Mouse (Mus musculus) embryonic facial prominence, embryonic 15.5 days (tissue): Measurements from ENCODE around the gene Mpnd. TPM values are rescaled to one million over a fixed set of nuclear protein-coding genes. Genes with fewer than 3 reads are reported as not detected.

Source experiments
- ATAC-seq: fragments of 200-750 bp; cut with Nextera tagmentation; 2 replicates; pipeline ENCODE4 v1.8.0; 2017; ENCODE audit warnings: low read depth, moderate TSS enrichment; ENCODE audit not compliant: insufficient number of reproducible peaks, low FRiP score, low TSS enrichment
- H3K27ac ChIP-seq: fragments of 300-500 bp; sonication (generic); replicated peaks from 2 replicates; pipeline ENCODE4 v1.5.1; 2015; ENCODE audit warnings: mild to moderate bottlenecking, inconsistent platforms
- H3K27me3 ChIP-seq: fragments of 300-500 bp; sonication (generic); 2 replicates; pipeline ENCODE4 v1.6.1; 2015; ENCODE audit warnings: inconsistent platforms
- H3K36me3 ChIP-seq: fragments of 300-500 bp; sonication (generic); 2 replicates; pipeline ENCODE4 v1.6.1; 2015; ENCODE audit warnings: mild to moderate bottlenecking, inconsistent platforms
- H3K4me1 ChIP-seq: fragments of 300-500 bp; sonication (generic); 2 replicates; pipeline ENCODE4 v1.6.1; 2015; ENCODE audit warnings: inconsistent platforms
- H3K4me2 ChIP-seq: fragments of 300-500 bp; sonication (generic); replicated peaks from 2 replicates; pipeline ENCODE4 v1.6.1; 2015; ENCODE audit warnings: mild to moderate bottlenecking, inconsistent platforms
- H3K4me3 ChIP-seq: fragments of 300-500 bp; sonication (generic); replicated peaks from 2 replicates; pipeline ENCODE4 v1.5.1; 2015; ENCODE audit warnings: mild to moderate bottlenecking, inconsistent platforms
- H3K9ac ChIP-seq: fragments of 300-500 bp; sonication (generic); 2 replicates; pipeline ENCODE4 v1.6.1; 2015; ENCODE audit warnings: inconsistent platforms
- H3K9me3 ChIP-seq: fragments of 300-500 bp; sonication (generic); replicated peaks from 2 replicates; pipeline ENCODE4 v1.6.1; 2016; ENCODE audit warnings: inconsistent platforms
- WGBS: fragments of 180-500 bp; shearing (Covaris S2); methylation state at CpG from one replicate; pipeline ENCODE4 v1.1.7; 2015; 5-methylcytosine and 5-hydroxymethylcytosine counted together
- polyA plus RNA-seq: library from polyadenylated mRNA; unstranded; fragments of >200 nt; fragmentation: Nextera tagmentation; extraction: Ambion mirVana; gene quantifications from 2 replicates; pipeline ENCODE4 v1.2.1, GENCODE M21; 2015

Gene Mpnd
- polyA plus RNA-seq, 1 experiment from 2014 or later, result 97.2 TPM

DNA sequence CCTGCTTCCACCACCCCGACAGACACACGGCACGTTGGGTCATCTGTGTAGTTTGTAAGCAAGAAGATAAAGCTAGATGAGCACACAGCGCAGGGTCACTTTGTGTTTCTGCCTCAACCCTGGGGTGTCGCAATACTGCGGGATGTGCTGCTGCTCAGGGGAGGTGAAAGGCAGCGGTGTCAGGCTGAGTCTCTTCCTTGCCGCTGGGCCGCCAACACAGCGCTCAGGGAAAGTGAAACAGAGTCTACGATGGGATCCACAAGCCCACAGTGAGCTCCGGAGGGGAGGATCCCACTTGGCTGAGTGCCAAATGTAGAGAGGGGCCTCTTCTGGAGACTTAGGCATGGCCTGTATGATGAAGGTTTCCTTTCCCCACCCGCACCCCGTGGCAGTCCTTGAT lies 42.3 kb upstream of the Mpnd start:
- no peak overlapping the region for H3K4me2 ChIP-seq
- ATAC-seq, result no peak
- H3K27me3 ChIP-seq, result no peaks in the 10 kb centered on the region
- peaks cover 59% of the 10 kb centered on the region for H3K36me3 ChIP-seq
- H3K4me3 ChIP-seq, result no peak overlapping the region
- H3K27ac ChIP-seq, result no peak overlapping the region
- H3K9ac ChIP-seq, result no peak overlapping the region
- H3K4me1 ChIP-seq, result peaks cover 21% of the 10 kb centered on the region
- H3K9me3 ChIP-seq, result no peaks in the 10 kb centered on the region
- WGBS, result 57% methylated on average over 14 of the region's 14 CpGs

DNA sequence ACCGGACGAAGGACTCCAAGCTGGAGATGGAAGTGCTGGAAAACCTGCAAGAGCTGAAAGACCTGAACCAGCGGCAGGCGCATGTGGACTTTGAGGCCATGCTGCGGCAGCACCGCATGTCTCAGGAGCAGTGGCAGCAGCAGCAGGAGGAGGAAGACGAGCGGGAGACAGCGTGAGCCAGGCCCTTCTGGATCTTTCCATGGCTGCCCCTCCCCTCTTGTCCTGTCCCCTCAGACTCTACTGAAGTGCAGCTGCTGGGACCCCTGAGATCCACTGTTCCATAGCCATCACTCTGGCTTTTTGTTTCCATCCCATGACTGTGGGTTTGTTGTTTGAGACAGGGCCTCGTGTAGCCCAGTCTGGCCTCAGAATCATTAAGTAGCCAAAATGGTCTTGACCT lies 41.0 kb upstream of the Mpnd start:
- Histone ChIP-seq H3K9ac (no peak overlapping the region), H3K4me2 (no peak overlapping the region), H3K9me3 (no peaks in the 10 kb centered on the region), H3K27ac (no peak overlapping the region), H3K4me1 (peaks cover 16% of the 10 kb centered on the region), H3K27me3 (no peaks in the 10 kb centered on the region), H3K36me3 (peaks cover 62% of the 10 kb centered on the region), H3K4me3 (no peak overlapping the region)
- ATAC-seq, result no peak
- 89% methylated on average over 10 of the region's 10 CpGs for WGBS

DNA sequence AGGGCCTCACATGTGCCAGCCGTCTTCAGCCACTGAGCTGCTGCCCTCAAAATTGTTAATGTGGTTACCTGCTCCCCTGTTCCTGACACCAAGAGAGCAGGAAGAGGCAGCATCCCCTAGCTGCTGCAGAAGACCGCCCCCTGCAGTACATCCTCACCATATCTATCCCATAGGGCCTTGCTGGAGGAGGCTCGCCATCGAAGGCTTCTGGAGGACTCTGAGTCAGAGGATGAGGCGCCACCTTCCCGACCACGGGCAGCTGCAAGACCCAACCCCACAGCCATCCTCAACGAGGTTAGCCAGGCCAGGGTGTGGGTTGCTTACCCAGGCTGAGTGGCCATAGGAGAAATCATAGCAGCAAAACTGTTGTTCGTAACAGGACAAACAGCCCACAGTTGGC lies 40.5 kb upstream of the Mpnd start:
- no peak for ATAC-seq
- H3K27ac ChIP-seq, result no peak overlapping the region
- 83% methylated on average over 9 of the region's 9 CpGs for WGBS
- no peaks in the 10 kb centered on the region for H3K9me3 ChIP-seq
- no peak overlapping the region for H3K4me3 ChIP-seq
- no peak overlapping the region for H3K4me2 ChIP-seq
- H3K9ac ChIP-seq, result no peak overlapping the region
- peaks cover 62% of the 10 kb centered on the region for H3K36me3 ChIP-seq
- H3K27me3 ChIP-seq, result peaks cover 2% of the 10 kb centered on the region; the same call in 1 of the 2 replicates
- peaks cover 16% of the 10 kb centered on the region for H3K4me1 ChIP-seq

DNA sequence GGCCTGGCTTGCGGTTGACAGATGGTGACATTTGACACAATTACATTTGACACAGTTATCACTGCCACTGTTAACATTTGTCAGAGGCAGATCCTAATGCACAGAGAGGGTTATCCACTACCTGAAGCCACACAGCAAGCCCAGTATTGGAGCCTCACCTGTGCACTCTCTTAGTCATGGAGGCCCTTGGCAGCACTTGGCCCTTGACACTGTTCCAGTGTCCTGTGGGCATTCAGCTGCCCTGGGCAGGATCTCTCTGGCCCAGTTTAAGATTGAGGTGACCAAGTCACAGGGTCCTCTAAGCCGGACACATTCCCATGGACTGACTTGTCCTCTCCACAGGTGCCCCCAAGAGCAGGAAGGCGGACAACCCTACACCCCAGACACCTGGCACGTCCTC lies 38.3 kb upstream of the Mpnd start:
- Histone ChIP-seq H3K9me3 (no peaks in the 10 kb centered on the region), H3K27ac (no peak overlapping the region), H3K9ac (no peak overlapping the region), H3K4me1 (peaks cover 24% of the 10 kb centered on the region), H3K36me3 (peaks cover 51% of the 10 kb centered on the region), H3K4me2 (no peak overlapping the region), H3K4me3 (no peak overlapping the region), H3K27me3 (peaks cover 5% of the 10 kb centered on the region; the same call in 1 of the 2 replicates)
- WGBS, result 96% methylated on average over 4 of the region's 4 CpGs
- ATAC-seq, result no peak

DNA sequence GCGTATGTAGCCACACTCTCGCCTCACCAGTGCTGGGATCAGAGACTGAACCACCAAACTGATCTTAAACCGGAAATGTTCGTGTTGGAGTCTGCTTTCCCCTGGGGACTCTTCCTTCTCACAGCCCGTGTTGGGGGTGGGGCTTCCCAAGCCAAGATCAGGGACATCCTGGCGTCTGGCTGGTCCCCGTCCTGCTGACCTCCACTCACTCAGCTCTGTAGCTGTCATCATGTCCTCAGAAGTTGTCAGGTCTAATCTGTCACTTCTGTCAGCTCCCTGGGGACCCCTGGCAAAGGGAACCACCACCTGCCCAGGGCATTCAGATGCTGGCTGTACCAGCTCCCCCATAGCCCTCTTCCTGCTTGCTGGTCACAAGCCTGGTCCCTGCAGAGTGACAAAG lies 37.3 kb upstream of the Mpnd start:
- H3K4me3 ChIP-seq, result no peak overlapping the region
- no peak overlapping the region for H3K4me2 ChIP-seq
- no peaks in the 10 kb centered on the region for H3K9me3 ChIP-seq
- H3K27me3 ChIP-seq, result peaks cover 5% of the 10 kb centered on the region; the same call in 1 of the 2 replicates
- H3K4me1 ChIP-seq, result peaks cover 19% of the 10 kb centered on the region
- 44% methylated on average over 7 of the region's 7 CpGs for WGBS
- H3K27ac ChIP-seq, result no peak overlapping the region
- H3K36me3 ChIP-seq, result peaks cover 49% of the 10 kb centered on the region
- ATAC-seq, result no peak
- H3K9ac ChIP-seq, result no peak overlapping the region

DNA sequence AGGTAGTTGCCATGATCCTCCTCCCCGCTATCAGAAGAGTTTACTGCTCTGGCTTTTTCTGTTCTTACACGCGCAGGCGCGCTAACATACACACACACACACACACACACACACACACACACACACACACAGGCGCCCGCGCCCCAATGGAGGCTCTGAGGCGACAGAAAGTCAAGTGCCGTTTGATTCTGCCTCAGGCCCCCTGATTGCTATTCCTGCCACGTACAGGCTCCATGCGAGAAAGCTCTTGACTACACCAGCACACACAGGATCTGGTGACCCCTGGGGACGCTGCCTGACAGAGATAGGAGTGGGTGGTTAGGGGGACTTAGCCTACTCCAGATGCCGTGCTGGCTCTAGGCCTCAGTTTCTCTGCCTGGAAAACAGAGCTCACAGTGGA lies 36.0 kb upstream of the Mpnd start:
- H3K9ac ChIP-seq, result no peak overlapping the region
- H3K4me2 ChIP-seq, result peak overlapping the region; percentile 95
- H3K36me3 ChIP-seq, result peaks cover 37% of the 10 kb centered on the region
- no peaks in the 10 kb centered on the region for H3K9me3 ChIP-seq
- WGBS, result 43% methylated on average over 14 of the region's 14 CpGs
- H3K4me1 ChIP-seq, result peaks cover 16% of the 10 kb centered on the region
- peaks cover 5% of the 10 kb centered on the region; the same call in 1 of the 2 replicates for H3K27me3 ChIP-seq
- no peak for ATAC-seq
- no peak overlapping the region for H3K27ac ChIP-seq
- H3K4me3 ChIP-seq, result peak overlapping the region; percentile 54; the same call in 1 of the 2 replicates

DNA sequence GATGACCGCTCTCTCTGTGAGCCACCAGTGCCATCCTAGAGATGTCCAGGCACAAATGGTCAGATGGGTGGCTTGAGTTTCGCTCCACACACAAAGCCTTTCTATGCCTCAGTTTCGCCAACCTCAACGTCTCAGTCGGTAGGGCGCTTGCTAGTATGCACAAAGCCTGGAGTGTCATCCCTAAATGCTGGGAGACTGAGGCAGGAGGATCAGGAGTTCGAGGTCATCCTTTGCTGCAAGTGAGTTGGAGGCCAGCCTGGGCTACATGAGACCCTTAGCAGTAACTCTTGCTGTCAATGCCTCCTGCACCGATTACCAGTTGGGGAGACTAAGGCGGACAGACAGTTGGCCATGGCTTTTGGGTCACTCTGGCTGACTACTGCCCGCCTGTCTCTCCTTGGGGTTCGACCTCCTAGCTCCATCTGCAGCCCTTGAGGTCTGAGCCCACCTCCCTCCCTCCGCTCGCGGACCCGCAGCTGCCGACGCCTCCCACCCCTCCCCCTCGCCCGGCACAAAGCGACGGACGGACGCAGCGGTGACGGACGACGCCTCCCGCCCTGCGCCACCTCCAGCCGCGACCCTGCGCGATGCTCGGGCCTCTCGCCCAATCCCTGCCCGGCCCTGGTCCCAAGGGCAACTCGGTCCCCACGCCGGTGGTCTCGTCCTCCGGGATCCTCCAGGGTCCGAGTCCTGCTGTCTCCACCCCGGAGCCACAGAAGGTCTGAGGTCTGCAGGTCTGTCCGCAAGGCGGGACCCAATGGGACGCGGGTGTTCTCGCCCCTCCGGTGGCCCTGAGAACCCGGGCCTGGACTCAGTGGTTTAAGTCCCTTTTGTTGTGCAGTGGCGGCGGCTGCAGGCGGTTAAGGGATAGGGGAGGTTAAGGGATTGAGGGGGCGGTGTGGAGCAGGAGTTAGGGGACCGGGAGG lies 35.3 kb upstream of the Mpnd start, which contains the start of gene Shd:
TSS of gene Shd (plus strand) at position 502 of the 926 bp plus-strand sequence.
- Histone ChIP-seq H3K9me3 (no peaks in the 10 kb centered on the region), H3K36me3 (peaks cover 30% of the 10 kb centered on the region), H3K4me3 (peak within 1 kb of the TSS; percentile 54), H3K27ac (no peak within 1 kb of the TSS), H3K4me1 (peaks cover 16% of the 10 kb centered on the region), H3K27me3 (peaks cover 5% of the 10 kb centered on the region; the same call in 1 of the 2 replicates), H3K4me2 (peak within 1 kb of the TSS; percentile 95), H3K9ac (peak within 1 kb of the TSS; percentile 62)
- ATAC-seq, result peak; percentile 19; the same call in 1 of the 2 replicates
- 8% methylated on average over 54 of the region's 55 CpGs for whole genome bisulfite sequencing

DNA sequence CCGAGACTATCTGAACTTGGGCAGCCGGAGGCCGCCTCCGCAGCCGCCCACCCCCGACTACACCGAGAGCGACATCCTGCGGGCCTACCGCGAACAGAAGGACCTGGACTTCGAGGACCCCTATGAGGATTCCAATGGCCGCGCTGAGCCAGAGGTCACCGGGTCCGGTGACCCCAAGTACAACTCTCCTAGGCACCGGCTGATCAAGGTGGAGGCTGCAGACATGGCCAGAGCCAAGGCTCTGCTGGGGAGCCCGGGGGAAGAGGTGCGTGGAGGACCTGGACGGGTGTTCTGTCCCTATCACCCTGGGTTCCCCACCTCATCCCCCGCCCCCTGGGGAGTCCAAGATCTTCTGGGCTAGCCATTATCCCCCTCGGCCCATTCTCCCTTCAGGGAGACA lies 34.1 kb upstream of the Mpnd start:
- Histone ChIP-seq H3K9ac (no peak overlapping the region), H3K4me3 (no peak overlapping the region), H3K4me1 (peaks cover 16% of the 10 kb centered on the region), H3K27ac (no peak overlapping the region), H3K4me2 (peak overlapping the region; percentile 95), H3K27me3 (peaks cover 5% of the 10 kb centered on the region; the same call in 1 of the 2 replicates), H3K36me3 (peaks cover 19% of the 10 kb centered on the region), H3K9me3 (no peaks in the 10 kb centered on the region)
- WGBS, result 33% methylated on average over 22 of the region's 22 CpGs
- no peak for ATAC-seq

DNA sequence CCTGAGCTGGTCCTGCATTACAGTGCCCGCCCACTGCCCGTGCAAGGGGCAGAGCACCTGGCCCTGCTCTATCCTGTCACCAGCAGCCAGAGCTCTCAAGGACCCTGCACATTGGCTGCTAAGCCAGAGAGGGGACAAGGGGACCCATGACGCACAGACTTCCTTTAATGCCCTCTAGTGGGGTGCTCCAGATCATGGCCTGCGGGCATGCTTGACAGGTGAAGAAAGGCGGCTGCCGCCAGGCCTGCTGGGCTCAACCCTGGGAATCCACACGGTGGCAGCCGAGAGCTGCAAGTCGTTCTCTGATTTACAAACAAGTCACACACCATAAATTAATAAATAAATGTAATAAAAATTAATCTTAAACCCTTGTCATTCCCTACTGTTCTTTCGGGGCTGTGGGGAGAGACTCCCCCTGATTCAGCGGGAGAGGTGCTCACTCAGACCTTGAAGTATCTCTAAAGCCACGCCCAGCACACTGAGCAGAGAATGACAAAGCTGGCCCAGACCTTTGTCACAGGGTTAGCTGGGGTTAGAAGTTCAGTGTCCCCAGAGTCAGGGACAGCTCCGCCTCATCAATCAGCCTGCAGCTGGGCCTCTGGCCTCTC lies 29.2 kb upstream of the Mpnd start:
- no peaks in the 10 kb centered on the region for H3K9me3 ChIP-seq
- H3K4me2 ChIP-seq, result no peak overlapping the region
- no peak overlapping the region for H3K27ac ChIP-seq
- peaks cover under 1% of the 10 kb centered on the region for H3K4me1 ChIP-seq
- no peak overlapping the region for H3K9ac ChIP-seq
- H3K27me3 ChIP-seq, result no peaks in the 10 kb centered on the region
- H3K36me3 ChIP-seq, result no peaks in the 10 kb centered on the region
- no peak overlapping the region for H3K4me3 ChIP-seq
- WGBS, result 16% methylated on average over 13 of the region's 13 CpGs
- ATAC-seq, result no peak

DNA sequence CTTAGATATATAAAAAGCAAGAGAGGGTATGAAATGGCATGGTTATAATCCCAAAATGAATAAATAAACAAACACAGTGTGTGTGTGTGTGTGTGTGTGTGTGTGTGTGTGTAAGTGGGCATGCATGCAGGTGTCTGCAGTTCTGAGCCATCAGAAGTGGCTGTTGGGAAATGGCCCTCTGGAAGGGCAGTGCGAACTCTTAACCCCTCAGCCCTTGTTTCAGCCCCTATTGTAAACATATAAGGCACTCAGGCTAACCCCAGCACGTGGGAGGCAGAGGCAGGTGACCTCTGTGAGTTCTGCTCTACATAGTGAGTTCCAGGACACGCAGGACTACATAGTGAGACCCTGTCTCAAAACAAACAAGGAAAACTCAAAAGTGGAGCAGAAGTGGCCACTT lies 28.2 kb upstream of the Mpnd start:
- 55% methylated on average over 3 of the region's 3 CpGs for WGBS
- Histone ChIP-seq H3K4me2 (no peak overlapping the region), H3K36me3 (no peaks in the 10 kb centered on the region), H3K4me3 (no peak overlapping the region), H3K9me3 (no peaks in the 10 kb centered on the region), H3K9ac (no peak overlapping the region), H3K27ac (no peak overlapping the region), H3K4me1 (no peaks in the 10 kb centered on the region), H3K27me3 (no peaks in the 10 kb centered on the region)
- ATAC-seq, result no peak
